In genomic region chr6:128041836-128042235, GRCm38 (mm10) we compare ENCODE assay signal across 22 mouse cellular contexts.
DNase-seq lines count a peak whose midpoint lies in the region; ATAC-seq and TF ChIP-seq lines count a peak whose summit lies in the region.
"Had no signal": no experiment of that assay in that cellular context is flagged by ENCODE, and none has a peak within 500 bp of the region (broad histone marks: within the 10 kb centered on the region; RNA-seq: fewer than 3 reads in every experiment).

No protein-coding gene starts in this region.

- no peak for ATAC-seq in heart, embryonic 13.5 days (ENCODE audit: extremely low read depth, insufficient number of reproducible peaks, low FRiP score, low TSS enrichment)
- peak; percentile 56 for ATAC-seq in lung, postnatal 0 days
- ATAC-seq in megakaryocyte, adult 5-6 weeks (ENCODE audit: poor library complexity, severe bottlenecking), result peak; percentile 26; the same call in 1 of the 2 replicates
- ATAC-seq: activated CD4-positive, CD25-positive, alpha-beta regulatory T cell, adult 4 months; CD4-positive, CD25-positive, alpha-beta regulatory T cell, adult 4 months; forebrain, embryonic 14.5 days; hindbrain, postnatal 0 days had no signal

- H3K27me3 ChIP-seq in heart, embryonic 13.5 days (replicated peaks), result no peaks in the 10 kb centered on the region
- H3K27me3 ChIP-seq in lung, postnatal 0 days (replicated peaks; ENCODE audit: insufficient read depth, low read length), result no peaks in the 10 kb centered on the region
- H3K27me3 ChIP-seq in embryonic facial prominence, embryonic 10.5 days (replicated peaks; ENCODE audit: low read depth, poor library complexity, severe bottlenecking), result peaks cover 18% of the 10 kb centered on the region

- no peak overlapping the region for H3K4me2 ChIP-seq in heart, embryonic 13.5 days
- no peak overlapping the region for H3K4me2 ChIP-seq in lung, postnatal 0 days (replicated peaks; ENCODE audit: low read depth, low read length)
- H3K4me2 ChIP-seq: liver, embryonic 11.5 days; midbrain, embryonic 12.5 days had no signal

- H3K4me1 ChIP-seq in heart, embryonic 13.5 days, result peaks cover 90% of the 10 kb centered on the region
- no peaks in the 10 kb centered on the region for H3K4me1 ChIP-seq in lung, postnatal 0 days (ENCODE audit: insufficient read depth, low read depth, low read length)
- peaks cover 76% of the 10 kb centered on the region for H3K4me1 ChIP-seq in embryonic facial prominence, embryonic 10.5 days

- no peaks in the 10 kb centered on the region for H3K9me3 ChIP-seq in heart, embryonic 13.5 days
- no peaks in the 10 kb centered on the region for H3K9me3 ChIP-seq in lung, postnatal 0 days (ENCODE audit: low read length)
- no peaks in the 10 kb centered on the region for H3K9me3 ChIP-seq in embryonic facial prominence, embryonic 10.5 days
- H3K9me3 ChIP-seq: midbrain, embryonic 12.5 days had no signal

- no peak for TF ChIP-seq EP300 in lung, postnatal 0 days (IDR thresholded peaks at IDR 0.05)

- intact Hi-C loops in heart, postnatal 10 days (cut with DNase I), result no loop called here

- peak overlapping the region; percentile 13; the same call in 1 of the 2 replicates for H3K27ac ChIP-seq in heart, embryonic 13.5 days (replicated peaks)
- no peak overlapping the region for H3K27ac ChIP-seq in lung, postnatal 0 days (ENCODE audit: low read length)
- peak overlapping the region; percentile 15; the same call in 1 of the 2 replicates for H3K27ac ChIP-seq in embryonic facial prominence, embryonic 10.5 days (replicated peaks)
- H3K27ac ChIP-seq in layer of hippocampus, adult 2 months, result no peak overlapping the region
- H3K27ac ChIP-seq: heart, adult 2 months; hindbrain, postnatal 0 days; midbrain, embryonic 12.5 days had no signal

- no peak overlapping the region for H3K9ac ChIP-seq in heart, embryonic 13.5 days
- no peak overlapping the region for H3K9ac ChIP-seq in lung, postnatal 0 days (replicated peaks; ENCODE audit: low read depth)
- H3K9ac ChIP-seq: midbrain, embryonic 12.5 days had no signal

- no peak overlapping the region for H3K4me3 ChIP-seq in heart, embryonic 13.5 days
- H3K4me3 ChIP-seq in lung, postnatal 0 days (ENCODE audit: low read depth, low read length), result no peak overlapping the region
- H3K4me3 ChIP-seq in embryonic facial prominence, embryonic 10.5 days, result no peak overlapping the region
- no peak overlapping the region for H3K4me3 ChIP-seq in layer of hippocampus, adult 2 months
- H3K4me3 ChIP-seq: heart, adult 2 months; midbrain, embryonic 12.5 days had no signal

- no peak for TF ChIP-seq CTCF in lung, postnatal 0 days (IDR thresholded peaks at IDR 0.05)
- no peak for TF ChIP-seq CTCF in layer of hippocampus, adult 2 months (conservative IDR thresholded peaks at IDR 0.05)

- DNase-seq in heart, postnatal 10 days, result no peak
- peak; percentile 34 for DNase-seq in lung, postnatal 0 days (ENCODE audit: low spot score)
- DNase-seq in lung, postnatal 36 days, result no peak
- no peak for DNase-seq in embryonic facial prominence, embryonic 10.5 days (ENCODE audit: low spot score)
- no peak for DNase-seq in layer of hippocampus, adult 2 months (ENCODE audit: low spot score in 2 of 2)
- DNase-seq: adrenal gland, postnatal 14 days; cerebellum, adult 9-11 months; gastrocnemius, postnatal 14 days; heart, adult 2 months; heart, postnatal 4 days; kidney, adult 2 months; kidney, postnatal 4 days; lung, adult 18-20 months; thymus, postnatal 25 days had no signal

- no peaks in the 10 kb centered on the region for H3K36me3 ChIP-seq in heart, embryonic 13.5 days
- no peaks in the 10 kb centered on the region; the same call in 1 of the 2 replicates for H3K36me3 ChIP-seq in lung, postnatal 0 days (ENCODE audit: insufficient read depth, low read length)
- no peaks in the 10 kb centered on the region for H3K36me3 ChIP-seq in embryonic facial prominence, embryonic 10.5 days (replicated peaks)
- H3K36me3 ChIP-seq: midbrain, embryonic 12.5 days had no signal

- WGBS in heart, embryonic 13.5 days, result 45% methylated on average over 6 of the region's 6 CpGs
- WGBS in lung, postnatal 0 days, result 52% methylated on average over 6 of the region's 6 CpGs
- WGBS in embryonic facial prominence, embryonic 10.5 days, result 45% methylated on average over 6 of the region's 6 CpGs

Comparison
In these comparisons a context has a peak if more than half of its experiments do, and no peak if none do; other contexts are left out.
1. H3K27ac ChIP-seq: peak in heart, embryonic 13.5 days (single experiment) and embryonic facial prominence, embryonic 10.5 days (single experiment); none in lung, postnatal 0 days (single experiment) and layer of hippocampus, adult 2 months (single experiment).